Mouse (Mus musculus): ENCODE measurements around the gene Hnrnpul1. TPM values are rescaled to one million over a fixed set of nuclear protein-coding genes. Genes with fewer than 3 reads are reported as not detected.

Hnrnpul1 gene
- polyA plus RNA-seq, 1 experiment from 2014 or later, result 49.0 TPM

DNA sequence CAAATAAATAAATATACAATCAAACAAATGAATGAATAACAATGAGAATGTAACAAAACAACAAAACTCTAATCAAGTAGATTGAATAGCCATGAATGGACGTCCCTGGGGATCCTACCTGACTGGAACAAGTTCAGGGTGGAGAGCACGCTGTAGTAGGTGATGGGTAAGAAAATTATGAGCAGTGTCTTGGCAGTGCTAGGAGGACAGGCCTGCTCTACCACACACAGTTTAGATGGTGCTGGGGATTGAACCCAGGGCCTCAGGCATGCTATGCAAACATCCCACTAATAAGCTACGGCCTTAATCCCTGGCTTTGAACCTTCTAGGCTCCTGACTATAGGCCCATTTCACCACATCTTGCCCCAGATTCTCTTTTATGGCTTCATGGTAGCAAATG is 37.1 kb downstream of the Hnrnpul1 start:
- Histone ChIP-seq H3K4me2 (peak overlapping the region; percentile 75; the same call in 1 of the 2 replicates), H3K9ac (no peak overlapping the region), H3K4me3 (replicated peaks) (no peak overlapping the region), H3K36me3 (peaks cover 47% of the 10 kb centered on the region), H3K9me3 (no peaks in the 10 kb centered on the region), H3K4me1 (peaks cover 16% of the 10 kb centered on the region), H3K27me3 (replicated peaks) (no peaks in the 10 kb centered on the region), H3K27ac (no peak overlapping the region)
- 84% methylated on average over 3 of the region's 3 CpGs for WGBS
- ATAC-seq (ENCODE audit: insufficient read depth, low FRiP score, low read depth), result no peak

- WGBS, result 96% methylated on average over 22 of the region's 22 CpGs
- no peak for ATAC-seq (ENCODE audit: insufficient read depth, low FRiP score, low read depth)
- no peak overlapping the region for H3K9ac ChIP-seq
- no peaks in the 10 kb centered on the region for H3K9me3 ChIP-seq
- H3K36me3 ChIP-seq, result peaks cover 36% of the 10 kb centered on the region
- H3K4me1 ChIP-seq, result peaks cover 29% of the 10 kb centered on the region
- H3K4me3 ChIP-seq (replicated peaks), result no peak overlapping the region
- no peaks in the 10 kb centered on the region for H3K27me3 ChIP-seq (replicated peaks)
- no peak overlapping the region for H3K4me2 ChIP-seq
- no peak overlapping the region for H3K27ac ChIP-seq
These were observed 38.8 kb downstream of the Hnrnpul1 start for GRCm38 (mm10) chr7:25715731-25716271.

DNA sequence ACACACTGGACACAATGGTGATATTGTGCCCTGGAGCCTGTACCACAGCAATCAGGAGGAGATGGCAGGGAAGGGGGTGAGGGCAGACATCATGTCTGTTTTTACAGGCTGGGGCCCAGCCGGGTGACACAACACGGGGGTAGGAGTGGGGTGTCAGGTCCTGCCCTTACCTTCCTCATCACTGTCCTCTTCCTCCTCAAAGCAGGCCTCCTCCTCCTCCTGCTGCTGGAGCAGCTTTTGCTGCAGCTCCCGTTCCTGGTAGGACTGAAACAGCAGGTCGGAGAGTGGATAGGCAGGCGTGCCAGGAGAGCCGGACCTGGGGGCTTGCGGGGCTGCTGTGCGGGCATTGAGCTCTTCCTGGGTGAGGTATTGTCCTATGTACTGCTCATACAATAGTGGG is 40.0 kb downstream of the Hnrnpul1 start:
- H3K36me3 ChIP-seq, result peaks cover 28% of the 10 kb centered on the region

DNA sequence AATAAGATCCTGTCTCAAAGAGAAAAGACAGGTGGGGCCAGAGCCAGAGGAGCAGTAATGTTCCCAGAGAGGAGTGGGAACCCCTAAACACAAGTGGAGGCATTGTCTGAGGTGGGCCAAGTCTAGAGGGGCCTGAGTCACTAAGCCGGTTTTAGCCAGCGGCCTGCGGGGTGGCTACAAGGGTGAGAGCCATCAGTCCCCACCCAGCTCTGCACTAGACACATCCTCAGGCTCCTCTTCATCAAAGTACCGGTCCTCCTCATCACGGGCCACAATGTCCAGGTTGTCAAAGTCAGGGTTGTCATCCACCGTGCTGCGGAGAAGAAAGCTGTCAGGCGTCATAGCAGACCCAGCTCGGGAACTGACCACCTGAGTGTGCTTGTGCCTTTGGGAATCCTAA is 41.8 kb downstream of the Hnrnpul1 start:
- ATAC-seq (ENCODE audit: insufficient read depth, low FRiP score, low read depth), result no peak
- H3K27ac ChIP-seq, result no peak overlapping the region
- H3K27me3 ChIP-seq (replicated peaks), result no peaks in the 10 kb centered on the region
- no peak overlapping the region for H3K4me3 ChIP-seq (replicated peaks)
- H3K36me3 ChIP-seq, result peaks cover 28% of the 10 kb centered on the region
- no peak overlapping the region for H3K9ac ChIP-seq
- no peaks in the 10 kb centered on the region for H3K9me3 ChIP-seq
- H3K4me1 ChIP-seq, result peaks cover 33% of the 10 kb centered on the region
- 79% methylated on average over 9 of the region's 9 CpGs for WGBS
- no peak overlapping the region for H3K4me2 ChIP-seq

More for the DNA sequence above, 40.0 kb downstream of the Hnrnpul1 start:
- Histone ChIP-seq H3K27ac (no peak overlapping the region), H3K9me3 (no peaks in the 10 kb centered on the region), H3K27me3 (replicated peaks) (no peaks in the 10 kb centered on the region), H3K4me1 (peaks cover 36% of the 10 kb centered on the region), H3K4me3 (replicated peaks) (no peak overlapping the region), H3K9ac (no peak overlapping the region), H3K4me2 (no peak overlapping the region)
- no peak for ATAC-seq (ENCODE audit: insufficient read depth, low FRiP score, low read depth)
- 89% methylated on average over 8 of the region's 8 CpGs for WGBS

GRCm38 (mm10) chr7:25711731-25712197 is 42.8 kb downstream of the Hnrnpul1 start:
- 0 out of 2 replicates have a peak overlapping the region, but pooled peaks have one; percentile 9 for H3K27ac ChIP-seq
- no peaks in the 10 kb centered on the region for H3K9me3 ChIP-seq
- H3K27me3 ChIP-seq (replicated peaks), result no peaks in the 10 kb centered on the region
- peaks cover 27% of the 10 kb centered on the region for H3K36me3 ChIP-seq
- WGBS, result 20% methylated on average over 7 of the region's 7 CpGs
- H3K9ac ChIP-seq, result no peak overlapping the region
- H3K4me3 ChIP-seq (replicated peaks), result no peak overlapping the region
- no peak overlapping the region; the same call in 1 of the 2 replicates for H3K4me2 ChIP-seq
- peak; percentile 29 for ATAC-seq (ENCODE audit: insufficient read depth, low FRiP score, low read depth)
- H3K4me1 ChIP-seq, result peaks cover 39% of the 10 kb centered on the region

GRCm38 (mm10) chr7:25711165-25711564 is 43.4 kb downstream of the Hnrnpul1 start:
- ATAC-seq (ENCODE audit: insufficient read depth, low FRiP score, low read depth), result no peak
- Histone ChIP-seq H3K36me3 (peaks cover 25% of the 10 kb centered on the region), H3K4me2 (no peak overlapping the region), H3K4me3 (replicated peaks) (no peak overlapping the region), H3K27me3 (replicated peaks) (no peaks in the 10 kb centered on the region), H3K9ac (no peak overlapping the region), H3K4me1 (peaks cover 45% of the 10 kb centered on the region), H3K9me3 (no peaks in the 10 kb centered on the region), H3K27ac (peak overlapping the region; percentile 5; the same call in 1 of the 2 replicates)
- WGBS, result 67% methylated on average over 5 of the region's 5 CpGs

DNA sequence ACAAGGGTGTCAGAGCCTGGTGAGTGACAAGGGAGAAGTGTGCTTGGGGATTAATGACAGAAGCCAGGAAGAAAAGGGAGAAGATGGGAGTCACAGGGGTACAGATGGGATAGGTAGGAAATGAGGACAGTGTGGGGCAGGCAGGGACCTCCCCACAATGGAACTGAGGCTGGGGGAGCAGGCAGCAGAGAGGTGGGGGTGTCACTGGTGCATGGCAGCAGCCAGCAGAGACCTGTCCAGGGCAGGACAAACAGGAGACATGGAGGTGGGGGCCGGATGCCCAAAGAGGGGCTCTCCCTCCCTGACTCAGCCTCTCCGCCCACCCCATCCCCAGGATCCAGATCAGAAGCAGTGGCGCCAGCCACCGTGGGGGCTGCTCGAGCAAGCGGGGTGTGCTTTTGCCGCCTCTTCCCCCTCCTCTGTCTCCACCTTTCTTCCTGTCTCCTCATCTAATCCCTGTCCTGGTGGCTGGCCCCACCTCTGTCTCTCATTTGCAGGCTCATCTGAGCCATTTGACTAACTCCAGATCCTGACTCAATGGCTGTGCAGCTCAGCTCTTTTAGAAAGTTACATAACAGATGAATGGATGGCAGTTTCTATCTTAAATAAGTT is 43.9 kb downstream of the Hnrnpul1 start:
- no peak overlapping the region for H3K4me3 ChIP-seq (replicated peaks)
- no peaks in the 10 kb centered on the region for H3K27me3 ChIP-seq (replicated peaks)
- 10% methylated on average over 7 of the region's 7 CpGs for WGBS
- peak overlapping the region; percentile 5; the same call in 1 of the 2 replicates for H3K27ac ChIP-seq
- no peak overlapping the region; the same call in 1 of the 2 replicates for H3K4me2 ChIP-seq
- no peaks in the 10 kb centered on the region for H3K9me3 ChIP-seq
- no peak overlapping the region for H3K9ac ChIP-seq
- ATAC-seq (ENCODE audit: insufficient read depth, low FRiP score, low read depth), result peak; percentile 1; the same call in 1 of the 2 replicates
- H3K4me1 ChIP-seq, result peaks cover 50% of the 10 kb centered on the region
- H3K36me3 ChIP-seq, result peaks cover 22% of the 10 kb centered on the region

DNA sequence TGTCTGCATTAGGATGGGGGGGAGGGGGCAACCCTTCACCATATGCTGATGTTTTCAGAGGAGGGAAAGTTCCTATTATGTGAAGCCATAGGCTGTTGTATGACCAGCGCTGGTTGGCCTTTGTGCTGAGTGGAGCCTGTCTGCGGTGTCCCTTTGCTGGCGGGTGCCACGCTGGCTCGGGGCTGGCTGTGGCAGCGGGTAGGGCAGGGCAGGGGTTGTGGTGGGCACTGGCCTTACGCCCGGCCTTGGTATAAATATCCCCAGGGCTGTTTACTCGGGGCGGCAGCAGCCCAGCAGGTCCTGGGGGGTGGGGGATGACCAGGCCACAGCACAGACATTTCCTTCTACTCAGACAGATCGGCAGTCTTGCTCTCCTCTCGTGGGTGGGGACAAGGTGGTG is 44.6 kb downstream of the Hnrnpul1 start:
- 12% methylated on average over 12 of the region's 12 CpGs for WGBS
- H3K4me1 ChIP-seq, result peaks cover 57% of the 10 kb centered on the region
- no peak overlapping the region for H3K9ac ChIP-seq

DNA sequence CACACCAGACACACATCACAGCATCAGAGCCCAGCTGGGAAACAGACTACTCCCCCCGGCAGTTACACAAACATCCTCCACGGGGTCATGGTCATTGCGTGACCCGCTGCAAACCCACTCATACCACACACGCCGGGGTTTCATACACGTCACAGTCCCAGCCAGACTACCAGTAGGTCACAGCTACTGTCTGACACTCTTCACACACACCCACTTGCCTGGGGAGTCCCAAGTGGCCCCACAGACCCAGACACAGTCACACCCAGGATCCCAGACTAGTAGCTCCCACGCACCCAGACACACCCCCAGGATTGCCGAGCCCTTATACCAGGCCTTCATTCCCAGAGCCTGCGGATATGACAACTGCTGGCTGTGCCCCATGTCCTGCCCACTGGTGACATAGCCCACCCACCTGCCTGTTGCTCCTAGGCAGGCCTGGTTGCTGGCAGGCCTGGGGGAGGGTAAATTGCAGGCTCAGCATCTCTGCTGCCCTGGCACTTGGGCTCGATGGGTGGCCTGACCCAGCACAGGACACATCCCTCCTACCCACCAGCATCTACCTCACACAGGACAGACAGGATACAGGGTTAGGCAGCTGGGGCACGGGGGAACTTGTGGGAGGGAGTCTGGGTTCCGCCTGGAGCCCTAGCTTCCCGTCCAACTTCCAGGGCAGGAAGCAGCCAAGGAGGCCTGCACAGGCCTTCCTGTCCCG is 46.8 kb downstream of the Hnrnpul1 start:
- H3K27ac ChIP-seq, result peak overlapping the region; percentile 48
- H3K27me3 ChIP-seq (replicated peaks), result no peaks in the 10 kb centered on the region
- H3K36me3 ChIP-seq, result no peaks in the 10 kb centered on the region
- H3K4me3 ChIP-seq (replicated peaks), result no peak overlapping the region
- H3K4me1 ChIP-seq, result peaks cover 65% of the 10 kb centered on the region
- H3K4me2 ChIP-seq, result no peak overlapping the region
- WGBS, result 34% methylated on average over 15 of the region's 15 CpGs
- H3K9me3 ChIP-seq, result no peaks in the 10 kb centered on the region
- no peak overlapping the region for H3K9ac ChIP-seq
- no peak for ATAC-seq (ENCODE audit: insufficient read depth, low FRiP score, low read depth)

More for the DNA sequence above, 44.6 kb downstream of the Hnrnpul1 start:
- H3K27ac ChIP-seq, result no peak overlapping the region
- H3K9me3 ChIP-seq, result no peaks in the 10 kb centered on the region
- peak overlapping the region; percentile 24; the same call in 1 of the 2 replicates for H3K4me2 ChIP-seq
- H3K4me3 ChIP-seq (replicated peaks), result no peak overlapping the region
- peaks cover 17% of the 10 kb centered on the region for H3K36me3 ChIP-seq
- no peak for ATAC-seq (ENCODE audit: insufficient read depth, low FRiP score, low read depth)
- no peaks in the 10 kb centered on the region for H3K27me3 ChIP-seq (replicated peaks)

DNA sequence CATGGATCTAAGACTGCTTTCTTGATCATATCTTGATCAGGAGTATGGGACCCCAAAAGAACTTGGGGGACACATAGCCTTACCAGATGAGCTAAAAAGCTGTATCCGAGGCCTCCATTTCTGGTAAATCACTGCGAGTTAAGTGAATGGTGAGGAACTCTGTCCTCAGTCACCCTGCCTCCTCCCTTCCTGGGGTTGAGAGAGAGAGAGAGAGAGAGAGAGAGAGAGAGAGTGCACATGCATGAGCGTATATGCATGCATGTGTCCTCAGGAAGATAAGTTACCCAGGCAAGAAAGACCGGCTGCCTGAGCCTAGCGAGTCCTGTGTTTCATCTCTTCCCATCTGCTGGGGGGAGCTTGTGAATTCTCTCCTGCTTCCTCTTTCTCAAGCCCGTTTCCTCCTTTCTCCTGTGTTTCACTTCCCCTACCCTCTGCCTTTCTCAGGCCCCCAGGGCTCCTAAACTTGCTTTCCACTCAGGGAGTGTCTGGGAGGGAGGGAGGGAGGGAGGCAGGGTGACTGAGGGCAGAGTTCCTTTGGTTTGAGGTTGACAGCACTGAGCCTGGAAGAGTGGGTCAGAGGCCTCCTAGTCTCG is 47.9 kb downstream of the Hnrnpul1 start:
- peaks cover 58% of the 10 kb centered on the region for H3K4me1 ChIP-seq
- no peak overlapping the region for H3K9ac ChIP-seq
- H3K9me3 ChIP-seq, result no peaks in the 10 kb centered on the region
- no peak overlapping the region for H3K4me2 ChIP-seq
- H3K27ac ChIP-seq, result peak overlapping the region; percentile 48
- no peak for ATAC-seq (ENCODE audit: insufficient read depth, low FRiP score, low read depth)
- H3K4me3 ChIP-seq (replicated peaks), result no peak overlapping the region
- H3K27me3 ChIP-seq (replicated peaks), result no peaks in the 10 kb centered on the region
- H3K36me3 ChIP-seq, result no peaks in the 10 kb centered on the region
- WGBS, result 40% methylated on average over 7 of the region's 7 CpGs

DNA sequence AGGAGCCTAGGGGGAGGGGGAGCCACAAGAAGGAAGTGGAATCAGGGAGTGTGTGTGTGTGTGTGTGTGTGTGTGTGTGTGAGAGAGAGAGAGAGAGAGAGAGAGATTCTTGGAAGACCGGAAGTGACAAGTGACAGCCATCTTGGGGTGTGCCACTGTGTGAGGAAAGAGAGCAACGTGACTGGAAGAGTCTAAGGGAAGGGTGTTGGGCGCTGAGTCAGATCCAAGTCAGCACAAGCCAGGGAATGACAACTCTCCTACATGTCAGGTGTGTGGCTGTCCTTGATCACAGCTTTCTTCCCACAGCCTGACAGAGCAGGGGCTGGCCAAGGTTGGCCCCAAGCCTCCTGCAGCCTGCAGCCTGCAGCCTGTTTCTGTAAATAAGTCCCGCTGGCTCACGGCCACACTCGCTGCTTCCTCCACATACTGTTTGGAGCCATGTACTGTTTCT is 48.7 kb downstream of the Hnrnpul1 start:
- no peaks in the 10 kb centered on the region for H3K9me3 ChIP-seq
- 39% methylated on average over 6 of the region's 6 CpGs for WGBS
- peak overlapping the region; percentile 48 for H3K27ac ChIP-seq
- no peaks in the 10 kb centered on the region for H3K27me3 ChIP-seq (replicated peaks)
- H3K4me2 ChIP-seq, result 0 out of 2 replicates have a peak overlapping the region, but pooled peaks have one; percentile 9
- H3K36me3 ChIP-seq, result no peaks in the 10 kb centered on the region
- no peak overlapping the region for H3K9ac ChIP-seq
- peak; percentile 19; the same call in 1 of the 2 replicates for ATAC-seq (ENCODE audit: insufficient read depth, low FRiP score, low read depth)
- H3K4me1 ChIP-seq, result peaks cover 52% of the 10 kb centered on the region
- H3K4me3 ChIP-seq (replicated peaks), result no peak overlapping the region
